Mouse (Mus musculus) stomach, postnatal 0 days (tissue): ENCODE measurements around the gene Slc25a3.

Source experiments
- CTCF ChIP-seq: IDR thresholded peaks from 2 replicates; pipeline ENCODE4 v1.5.1; 2016; ENCODE audit warnings: antibody characterized with exemption, low read depth, mild to moderate bottlenecking, moderate library complexity
- EP300 ChIP-seq: optimal IDR thresholded peaks from 2 replicates; pipeline ENCODE3; 2016; ENCODE audit warnings: antibody characterized with exemption

- peak; percentile 86 for TF ChIP-seq CTCF
- TF ChIP-seq EP300: no peak
Measured at GRCm38 (mm10) chr10:91141564-91141963, 17.7 kb upstream of the Slc25a3 start.
